Comparison of ENCODE assay signal across 19 mouse cellular contexts in genomic region chr9:45618443-45618842, GRCm38 (mm10).
DNase-seq lines count a peak whose midpoint lies in the region; ATAC-seq and TF ChIP-seq lines count a peak whose summit lies in the region.
"Had no signal": no experiment of that assay in that cellular context is flagged by ENCODE, and none has a peak within 500 bp of the region (broad histone marks: within the 10 kb centered on the region; RNA-seq: fewer than 3 reads in every experiment).

No protein-coding gene starts in this region.

- ATAC-seq in forebrain, embryonic 12.5 days (ENCODE audit: low FRiP score): no peak
- ATAC-seq in hindbrain, embryonic 14.5 days (ENCODE audit: low FRiP score): no peak
- no peak for ATAC-seq in midbrain, postnatal 0 days (ENCODE audit: low FRiP score)

- no peak overlapping the region for H3K4me2 ChIP-seq in forebrain, embryonic 12.5 days
- H3K4me2 ChIP-seq in hindbrain, embryonic 14.5 days (replicated peaks): no peak overlapping the region
- no peak overlapping the region for H3K4me2 ChIP-seq in midbrain, postnatal 0 days (ENCODE audit: low read depth, low read length, poor library complexity, severe bottlenecking)
- H3K4me2 ChIP-seq: limb, embryonic 15.5 days; liver, embryonic 15.5 days; neural tube, embryonic 12.5 days; stomach, embryonic 15.5 days had no signal

- peaks cover 42% of the 10 kb centered on the region for H3K4me1 ChIP-seq in forebrain, embryonic 12.5 days
- H3K4me1 ChIP-seq in hindbrain, embryonic 14.5 days (replicated peaks; ENCODE audit: control insufficient read depth, insufficient read depth, low read length): peaks cover 19% of the 10 kb centered on the region
- peaks cover 9% of the 10 kb centered on the region; the same call in 1 of the 2 replicates for H3K4me1 ChIP-seq in midbrain, postnatal 0 days (ENCODE audit: insufficient read depth, low read length)
- H3K4me1 ChIP-seq: limb, embryonic 15.5 days; liver, embryonic 15.5 days; stomach, embryonic 15.5 days had no signal

- H3K9ac ChIP-seq in forebrain, embryonic 12.5 days: no peak overlapping the region
- no peak overlapping the region for H3K9ac ChIP-seq in hindbrain, embryonic 14.5 days
- no peak overlapping the region for H3K9ac ChIP-seq in midbrain, postnatal 0 days (replicated peaks; ENCODE audit: low read length, poor library complexity, severe bottlenecking)
- H3K9ac ChIP-seq: limb, embryonic 15.5 days; liver, embryonic 15.5 days; neural tube, embryonic 12.5 days; stomach, embryonic 15.5 days had no signal

- no peak overlapping the region for H3K4me3 ChIP-seq in layer of hippocampus, adult 2 months
- no peak overlapping the region for H3K4me3 ChIP-seq in forebrain, embryonic 12.5 days (replicated peaks)
- H3K4me3 ChIP-seq in hindbrain, embryonic 14.5 days (replicated peaks; ENCODE audit: low read length): no peak overlapping the region
- H3K4me3 ChIP-seq in midbrain, postnatal 0 days (ENCODE audit: low read depth, low read length): no peak overlapping the region
- H3K4me3 ChIP-seq: limb, embryonic 15.5 days; liver, embryonic 15.5 days; neural tube, embryonic 12.5 days; stomach, embryonic 15.5 days had no signal

- 87% methylated on average over 7 of the region's 7 CpGs for WGBS in forebrain, embryonic 12.5 days
- 87% methylated on average over 7 of the region's 7 CpGs for WGBS in hindbrain, embryonic 14.5 days
- WGBS in midbrain, postnatal 0 days: 73% methylated on average over 7 of the region's 7 CpGs

- H3K27ac ChIP-seq in layer of hippocampus, adult 2 months: peak overlapping the region; percentile 81
- H3K27ac ChIP-seq in forebrain, embryonic 12.5 days: peak overlapping the region; percentile 60
- peak overlapping the region; percentile 60 for H3K27ac ChIP-seq in hindbrain, embryonic 14.5 days
- H3K27ac ChIP-seq in midbrain, postnatal 0 days (ENCODE audit: low read depth, low read length): peak overlapping the region; percentile 55; the same call in 1 of the 2 replicates
- H3K27ac ChIP-seq: kidney, postnatal 0 days; limb, embryonic 15.5 days; liver, embryonic 15.5 days; macrophage; stomach, embryonic 15.5 days had no signal

- no peaks in the 10 kb centered on the region for H3K36me3 ChIP-seq in forebrain, embryonic 12.5 days (replicated peaks)
- H3K36me3 ChIP-seq in hindbrain, embryonic 14.5 days (replicated peaks; ENCODE audit: control insufficient read depth, insufficient read depth): no peaks in the 10 kb centered on the region
- H3K36me3 ChIP-seq in midbrain, postnatal 0 days (ENCODE audit: insufficient read depth, low read length): no peaks in the 10 kb centered on the region
- H3K36me3 ChIP-seq: limb, embryonic 15.5 days; liver, embryonic 15.5 days; neural tube, embryonic 12.5 days; stomach, embryonic 15.5 days had no signal

- no peak for DNase-seq in layer of hippocampus, adult 2 months (ENCODE audit: low spot score in 2 of 2)
- DNase-seq in layer of hippocampus, adult 8-10 months (ENCODE audit: low spot score in 2 of 2): no peak
- DNase-seq in hindbrain, embryonic 14.5 days (ENCODE audit: low spot score): no peak
- DNase-seq in midbrain, postnatal 0 days (ENCODE audit: low spot score): no peak
- DNase-seq in heart, postnatal 36 days: no peak
- DNase-seq in gastrocnemius, postnatal 10 days: no peak
- DNase-seq: cerebellum, adult 11 months; cerebellum, postnatal 10 days; gastrocnemius, postnatal 36 days; kidney, adult 18-20 months; layer of hippocampus, postnatal 36 days; thymus, adult 2 months had no signal

- H3K27me3 ChIP-seq in forebrain, embryonic 12.5 days: no peaks in the 10 kb centered on the region; the same call in 1 of the 2 replicates
- H3K27me3 ChIP-seq in hindbrain, embryonic 14.5 days (ENCODE audit: control insufficient read depth, insufficient read depth, low read length): no peaks in the 10 kb centered on the region
- no peaks in the 10 kb centered on the region for H3K27me3 ChIP-seq in midbrain, postnatal 0 days (ENCODE audit: insufficient read depth, low read length)
- H3K27me3 ChIP-seq: limb, embryonic 15.5 days; liver, embryonic 15.5 days; neural tube, embryonic 12.5 days; stomach, embryonic 15.5 days had no signal

- TF ChIP-seq CTCF in layer of hippocampus, adult 2 months (conservative IDR thresholded peaks at IDR 0.05): no peak
- TF ChIP-seq CTCF in midbrain, postnatal 0 days (IDR thresholded peaks at IDR 0.05): no peak

- H3K9me3 ChIP-seq in forebrain, embryonic 12.5 days: no peaks in the 10 kb centered on the region
- no peaks in the 10 kb centered on the region for H3K9me3 ChIP-seq in hindbrain, embryonic 14.5 days (ENCODE audit: control insufficient read depth, low read length)
- no peaks in the 10 kb centered on the region for H3K9me3 ChIP-seq in midbrain, postnatal 0 days (ENCODE audit: low read length)
- H3K9me3 ChIP-seq: limb, embryonic 15.5 days; liver, embryonic 15.5 days; neural tube, embryonic 12.5 days; stomach, embryonic 15.5 days had no signal

- intact Hi-C loops in heart, postnatal 36 days (cut with DNase I): no loop called here
